Mouse (Mus musculus): ENCODE results near the gene Cnpy2.
"Not testable (repeated sequence)": the region's sequence is repeated elsewhere in the genome, so short reads cannot be mapped to it uniquely, and the experiment has no call there.

Cnpy2 gene

GRCm38 (mm10) chr10:128322141-128323108 lies at the start of gene Cnpy2:
TSS of gene Cnpy2 (plus strand) at chr10:128322459.
- peak; percentile 94 for DNase-seq (ENCODE audit: low spot score)

- DNase-seq (ENCODE audit: low spot score) = not testable (repeated sequence)
Observed at GRCm38 (mm10) chr10:128272819-128273439, 49.3 kb upstream of the Cnpy2 start.

- DNase-seq (ENCODE audit: low spot score) = not testable (repeated sequence)
Observed at GRCm38 (mm10) chr10:128275374-128275773, 46.9 kb upstream of the Cnpy2 start.

GRCm38 (mm10) chr10:128278158-128278557 lies 44.1 kb upstream of the Cnpy2 start:
- DNase-seq (ENCODE audit: low spot score) = no peak

DNA sequence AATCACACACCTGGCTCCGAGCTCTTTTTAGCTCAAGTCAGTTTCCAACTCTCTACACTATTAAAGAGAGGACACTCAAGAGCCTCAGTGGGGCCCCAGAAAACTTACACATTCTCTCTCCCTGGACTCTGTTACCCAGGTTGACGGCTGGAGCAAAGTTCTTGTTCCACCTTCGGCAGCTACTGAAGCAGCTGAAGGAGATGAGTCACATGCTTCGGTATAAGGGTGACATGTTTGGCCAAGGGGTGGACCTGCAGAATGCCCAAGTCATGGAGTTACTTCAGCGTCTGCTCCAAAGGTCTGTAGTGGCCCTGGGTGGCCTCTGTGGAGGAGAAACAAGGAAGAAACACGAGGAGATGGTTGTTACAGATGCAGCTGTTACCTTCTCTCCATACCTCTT lies 41.3 kb upstream of the Cnpy2 start:
- DNase-seq (ENCODE audit: low spot score) = no peak

GRCm38 (mm10) chr10:128281682-128282081 lies 40.6 kb upstream of the Cnpy2 start:
- DNase-seq (ENCODE audit: low spot score) = no peak

- no peak for DNase-seq (ENCODE audit: low spot score)
Observed at GRCm38 (mm10) chr10:128282886-128283450, 39.3 kb upstream of the Cnpy2 start.

DNA sequence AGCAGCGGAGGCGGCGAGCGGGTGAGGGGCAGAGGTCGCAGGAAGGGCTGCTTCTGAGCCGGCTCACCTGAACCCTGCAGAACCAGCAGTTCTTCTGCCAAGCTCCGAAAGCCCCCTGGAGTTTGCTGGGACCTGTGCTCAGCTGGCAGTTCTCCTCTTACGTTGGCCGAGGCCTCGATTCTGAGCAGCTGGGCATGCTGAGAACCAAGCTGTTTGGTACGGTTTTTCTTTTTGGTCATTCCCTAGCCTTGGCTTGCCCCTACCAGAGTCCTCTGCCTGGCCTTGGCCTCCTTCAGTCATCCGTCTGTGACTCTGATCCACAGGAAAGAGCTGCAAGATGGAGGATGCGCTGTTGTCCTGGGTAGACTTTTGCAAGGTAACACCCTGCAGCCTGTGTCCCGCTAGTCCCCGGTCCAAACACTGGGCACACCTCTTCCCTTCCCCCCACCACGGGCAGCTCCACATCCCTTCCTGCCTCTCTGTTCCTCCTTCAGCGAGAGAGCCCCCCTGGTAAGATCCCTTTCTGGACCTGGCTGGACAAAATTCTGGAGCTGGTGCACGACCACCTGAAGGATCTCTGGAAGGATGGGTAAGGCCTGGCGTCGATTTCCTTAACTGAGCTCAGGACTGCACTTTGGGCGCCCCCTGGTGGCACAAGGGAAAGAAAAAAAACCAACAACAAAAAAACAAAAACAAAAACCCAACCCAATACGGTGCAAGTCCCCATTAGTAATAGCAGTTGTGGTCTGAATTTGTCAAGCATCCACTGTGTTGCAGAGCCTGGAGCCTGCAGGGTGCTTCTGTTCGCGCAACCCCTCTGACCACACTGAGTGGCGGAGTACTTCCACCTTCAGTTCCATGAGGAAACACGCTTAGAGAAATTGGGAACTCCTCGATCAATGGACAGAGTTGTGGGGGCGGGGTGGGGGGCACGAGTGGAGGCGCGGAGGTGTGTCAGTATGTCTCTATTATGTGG lies 38.4 kb upstream of the Cnpy2 start:
- DNase-seq (ENCODE audit: low spot score) = peak; percentile 84

DNA sequence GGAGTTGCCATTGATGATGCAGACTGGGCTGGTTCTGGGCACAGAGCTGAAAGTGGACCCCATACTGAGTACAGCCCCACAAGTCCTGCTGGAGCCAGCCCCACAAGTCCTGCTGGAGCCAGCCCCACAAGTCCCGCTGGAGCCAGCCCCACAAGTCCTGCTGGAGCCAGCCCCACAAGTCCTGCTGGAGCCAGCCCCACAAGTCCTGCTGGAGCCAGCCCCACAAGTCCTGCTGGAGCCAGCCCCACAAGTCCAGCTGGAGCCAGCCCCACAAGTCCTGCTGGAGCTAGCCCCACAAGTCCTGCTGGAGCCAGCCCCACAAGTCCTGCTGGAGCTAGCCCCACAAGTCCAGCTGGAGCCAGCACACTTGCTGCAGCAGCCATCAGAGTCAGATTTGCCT lies 31.7 kb upstream of the Cnpy2 start:
- not testable (repeated sequence) for DNase-seq (ENCODE audit: low spot score)

- DNase-seq (ENCODE audit: low spot score) = no peak
Observed at GRCm38 (mm10) chr10:128296370-128297090, 25.7 kb upstream of the Cnpy2 start.

- DNase-seq (ENCODE audit: low spot score) = no peak
Observed at GRCm38 (mm10) chr10:128297221-128297620, 25.0 kb upstream of the Cnpy2 start.

DNA sequence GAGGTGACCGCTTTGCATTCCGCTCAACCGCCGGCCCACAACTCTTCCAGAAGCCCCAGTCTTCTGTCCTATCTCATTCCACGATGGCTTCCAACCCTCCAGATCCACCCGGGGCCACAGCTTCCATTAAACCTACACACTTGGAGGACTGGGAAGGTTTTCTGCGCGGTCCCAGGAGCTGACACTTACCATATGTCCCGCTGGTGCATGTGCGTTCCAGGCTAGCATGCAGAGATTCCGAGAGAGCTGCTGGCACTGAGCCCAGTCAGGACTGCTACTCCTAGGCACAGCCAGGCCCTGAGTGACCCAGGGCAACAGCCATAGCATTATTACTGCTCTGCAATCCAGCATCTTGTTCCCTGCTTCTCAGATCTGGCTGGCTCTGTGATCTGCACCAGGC lies 24.6 kb upstream of the Cnpy2 start:
- no peak for DNase-seq (ENCODE audit: low spot score)

- DNase-seq (ENCODE audit: low spot score) = no peak
Observed at GRCm38 (mm10) chr10:128298243-128298642, 24.0 kb upstream of the Cnpy2 start.

- DNase-seq (ENCODE audit: low spot score) = no peak
Observed at GRCm38 (mm10) chr10:128298702-128299171, 23.5 kb upstream of the Cnpy2 start, which contains the start of gene Il23a. TSS of gene Il23a (minus strand) at chr10:128298752.

- DNase-seq (ENCODE audit: low spot score) = no peak
Observed at GRCm38 (mm10) chr10:128302357-128302756, 19.9 kb upstream of the Cnpy2 start.

GRCm38 (mm10) chr10:128302785-128303125 lies 19.5 kb upstream of the Cnpy2 start:
- DNase-seq (ENCODE audit: low spot score) = no peak

DNA sequence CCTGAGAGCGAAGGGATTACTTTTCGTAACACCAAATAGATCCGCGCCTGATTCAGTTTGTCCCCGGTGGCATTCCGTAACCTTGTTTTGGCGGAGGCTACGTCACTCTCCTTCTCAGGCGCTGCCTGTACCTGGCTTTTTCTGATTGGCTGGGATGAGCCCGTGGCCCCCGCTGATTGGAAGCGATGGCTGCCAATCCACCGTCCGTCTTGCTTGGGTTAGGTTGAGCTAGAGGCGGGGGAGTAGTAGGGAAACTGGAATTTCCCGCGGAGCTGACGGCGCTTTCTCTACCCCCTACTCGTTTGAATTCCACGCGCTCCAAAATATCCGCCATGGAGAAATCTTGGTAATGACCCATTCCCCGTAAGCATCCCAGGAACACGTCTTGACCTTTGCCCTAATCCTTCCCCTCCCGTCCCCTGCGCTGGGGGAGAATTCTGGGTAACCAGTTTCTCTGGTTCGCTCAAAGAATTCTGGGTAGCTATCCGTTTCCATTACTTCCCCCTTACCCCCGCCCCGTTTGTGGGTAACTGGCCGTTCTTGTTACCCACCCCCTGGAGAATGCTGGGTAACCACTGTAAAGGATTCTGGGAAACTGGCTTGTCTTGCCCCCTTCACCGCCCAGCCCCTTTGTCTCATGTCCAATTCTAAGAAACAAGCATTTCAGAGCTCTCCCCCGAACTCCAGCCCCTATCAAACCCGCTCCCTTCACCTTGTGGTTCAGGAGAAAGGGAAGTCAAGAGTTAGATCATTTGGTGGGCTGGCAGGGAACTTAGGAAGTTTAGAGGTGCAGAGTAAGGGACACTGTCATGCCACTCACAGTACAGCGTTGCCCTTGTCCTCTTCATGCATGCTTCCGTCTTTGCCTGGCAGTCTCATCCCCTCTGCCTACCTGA lies 18.9 kb upstream of the Cnpy2 start, which contains the start of gene Pan2:
Gene Pan2, plus strand, starts transcription at position 210 of the 896 bp plus-strand sequence.
- peak; percentile 100 for DNase-seq (ENCODE audit: low spot score)

DNA sequence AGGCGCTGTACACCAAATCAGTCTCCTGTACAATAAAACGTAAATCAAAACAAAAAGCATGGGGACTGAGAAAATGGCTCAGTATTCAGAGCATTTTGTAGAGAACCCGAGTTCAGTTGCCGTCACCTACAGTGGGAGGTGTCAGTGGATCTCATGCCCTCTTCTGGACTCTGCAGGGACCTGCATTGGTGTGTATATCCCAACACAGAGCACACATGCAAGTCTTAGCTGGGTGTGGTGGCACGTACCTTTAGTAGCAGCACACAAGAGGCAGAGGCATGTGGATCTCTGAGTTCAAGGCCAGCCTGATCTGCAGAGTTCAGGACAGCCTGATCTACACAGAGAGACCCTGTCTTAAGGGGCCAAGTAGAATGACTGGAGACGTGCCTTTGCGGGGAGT lies 12.6 kb upstream of the Cnpy2 start:
- DNase-seq (ENCODE audit: low spot score) = no peak

DNA sequence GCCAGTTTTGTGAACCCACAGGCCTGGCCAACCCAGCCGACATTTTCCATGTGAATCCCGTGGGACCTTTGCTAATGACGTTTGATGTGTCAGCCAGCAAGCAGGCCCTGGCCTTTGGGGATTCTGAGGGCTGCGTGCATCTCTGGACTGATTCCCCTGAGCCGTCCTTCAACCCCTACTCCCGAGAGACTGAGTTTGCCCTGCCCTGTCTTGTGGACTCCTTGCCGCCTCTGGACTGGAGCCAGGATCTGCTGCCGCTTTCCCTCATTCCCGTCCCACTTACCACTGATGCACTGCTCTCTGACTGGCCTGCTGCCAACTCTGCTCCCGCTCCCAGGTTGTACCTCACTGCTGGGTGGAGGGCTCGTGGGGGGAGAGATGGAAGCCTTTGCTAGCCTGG lies 12.1 kb upstream of the Cnpy2 start:
- no peak for DNase-seq (ENCODE audit: low spot score)

DNA sequence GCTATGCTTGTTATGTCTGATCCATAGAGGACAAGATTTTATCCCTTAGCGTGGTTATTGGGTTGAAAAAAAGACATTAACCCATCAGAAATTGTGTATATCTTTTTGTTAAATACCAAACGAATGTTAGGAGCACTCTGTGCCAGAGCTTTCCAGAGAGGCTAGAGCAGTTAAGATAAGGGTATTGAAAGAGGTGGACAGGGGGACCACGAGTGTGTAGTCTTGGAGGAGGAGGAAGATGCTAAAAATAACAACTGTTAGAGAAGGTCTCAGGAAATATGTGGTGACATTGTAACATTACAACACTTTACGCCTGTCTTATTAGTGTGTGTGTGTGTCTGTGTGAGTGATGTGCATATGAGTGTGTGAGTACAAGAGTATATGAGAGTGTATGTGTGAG lies 11.4 kb upstream of the Cnpy2 start:
- no peak for DNase-seq (ENCODE audit: low spot score)

All from retina, embryonic 14.5 days (tissue).